Mouse (Mus musculus) lung, postnatal 25 days (tissue): ENCODE results near the gene Rrad.
"Not testable (repeated sequence)": the region's sequence is repeated elsewhere in the genome, so short reads cannot be mapped to it uniquely, and the experiment has no call there.

Experiments used
- DNase-seq: peaks from one replicate; pipeline ENCODE4 v3.0.0; 2022; ENCODE audit warnings: low spot score

Rrad gene

GRCm38 (mm10) chr8:104630981-104631663 is at the start of gene Rrad:
Gene Rrad, minus strand, starts transcription at chr8:104631327.
- peak; percentile 56 for DNase-seq

- no peak for DNase-seq
Observed at GRCm38 (mm10) chr8:104655614-104656013, 24.5 kb upstream of the Rrad start.

GRCm38 (mm10) chr8:104654984-104655383 is 23.9 kb upstream of the Rrad start:
- peak; percentile 84 for DNase-seq

GRCm38 (mm10) chr8:104644187-104644586 is 13.1 kb upstream of the Rrad start:
- not testable (repeated sequence) for DNase-seq

- DNase-seq, result no peak
Observed at GRCm38 (mm10) chr8:104642324-104642654, 11.2 kb upstream of the Rrad start.

- DNase-seq, result peak; percentile 89
Observed at GRCm38 (mm10) chr8:104641426-104642323, 10.5 kb upstream of the Rrad start, which contains the start of gene Ciao2b. Gene Ciao2b, minus strand, starts transcription at chr8:104641965.

- DNase-seq, result no peak
Observed at GRCm38 (mm10) chr8:104640831-104641370, 9.8 kb upstream of the Rrad start.

GRCm38 (mm10) chr8:104640241-104640640 is 9.1 kb upstream of the Rrad start:
- no peak for DNase-seq

GRCm38 (mm10) chr8:104638010-104638409 is 6.9 kb upstream of the Rrad start:
- no peak for DNase-seq

- DNase-seq, result no peak
Observed at GRCm38 (mm10) chr8:104635004-104635710, 4.0 kb upstream of the Rrad start.

GRCm38 (mm10) chr8:104633156-104633744 is 2.1 kb upstream of the Rrad start:
- DNase-seq, result no peak

GRCm38 (mm10) chr8:104632486-104632885 is 1.4 kb upstream of the Rrad start:
- DNase-seq, result no peak

GRCm38 (mm10) chr8:104631975-104632374 is 848 bp upstream of the Rrad start:
- DNase-seq, result no peak

- no peak for DNase-seq
Observed at GRCm38 (mm10) chr8:104630574-104630973, 553 bp downstream of the Rrad start.

- DNase-seq, result no peak
Observed at GRCm38 (mm10) chr8:104630111-104630479, 1.0 kb downstream of the Rrad start.

- DNase-seq, result no peak
Observed at GRCm38 (mm10) chr8:104629306-104630110, 1.6 kb downstream of the Rrad start.

- no peak for DNase-seq
Observed at GRCm38 (mm10) chr8:104628402-104628801, 2.7 kb downstream of the Rrad start.

GRCm38 (mm10) chr8:104627065-104627740 is 3.9 kb downstream of the Rrad start:
- no peak for DNase-seq

- DNase-seq, result peak; percentile 71
Observed at GRCm38 (mm10) chr8:104624161-104624560, 7.0 kb downstream of the Rrad start, which contains the start of gene Cdh16. Gene Cdh16, minus strand, starts transcription at chr8:104624396.

GRCm38 (mm10) chr8:104620765-104621164 is 10.4 kb downstream of the Rrad start:
- DNase-seq, result no peak
